Mouse (Mus musculus): ENCODE measurements at regions not wholly inside any gene's neighbourhood (a gene's known extent, or its start where the extent isn't known, plus 50 kb on each side); places are given as distances from the start of the nearest gene placed in this dataset.

GRCm38 (mm10) chr13:57165367-57165766, 269.6 kb upstream of the Trpc7 start:
- TF ChIP-seq EP300 (IDR thresholded peaks at IDR 0.05; ENCODE audit: low read length) (no peak), ELF1 (IDR thresholded peaks at IDR 0.05; ENCODE audit: low read depth, low read length) (no peak), POLR2A (IDR thresholded peaks at IDR 0.05; ENCODE audit: low read depth, low read length) (no peak), ZMIZ1 (IDR thresholded peaks at IDR 0.05; ENCODE audit: low read depth, low read length) (no peak), NRF1 (IDR thresholded peaks at IDR 0.05; ENCODE audit: low read depth, low read length) (no peak)

Data from CH12.LX (cell line).